Mouse (Mus musculus): ENCODE measurements around the gene Rcor1.

DNA sequence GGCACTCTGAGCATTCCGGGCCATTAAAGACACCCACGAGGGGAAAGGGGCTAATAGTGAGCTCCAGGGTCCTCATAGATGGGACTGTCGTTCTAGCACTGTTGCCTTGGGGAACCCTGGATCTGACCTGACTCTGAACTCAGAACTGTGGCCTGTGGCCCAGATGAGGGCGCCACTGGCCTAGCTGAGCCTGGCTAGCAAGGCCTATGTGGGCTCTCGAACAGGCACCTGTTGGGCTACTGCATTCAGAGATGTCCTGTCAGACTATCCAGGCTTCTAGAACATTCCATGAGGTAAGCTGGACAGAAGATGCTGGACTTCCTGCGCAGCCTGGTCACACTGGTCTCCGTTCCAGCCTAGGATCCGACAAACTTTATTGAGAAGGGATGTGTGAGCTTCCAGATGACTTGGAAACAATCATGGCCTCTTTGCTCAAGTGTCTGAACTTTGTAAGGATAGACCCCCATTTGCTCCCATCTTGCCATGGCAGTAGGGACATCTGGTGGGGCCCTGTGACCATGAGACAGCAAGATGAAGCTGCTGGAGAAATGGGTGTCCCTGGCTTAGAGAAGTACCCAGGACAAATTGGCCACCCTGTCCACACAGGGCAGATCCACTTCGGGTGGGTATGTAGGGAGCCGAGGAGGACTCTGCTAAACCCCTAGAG, 126.1 kb downstream of the Rcor1 start:
- TF ChIP-seq HCFC1 (IDR thresholded peaks at IDR 0.05; ENCODE audit: borderline replicate concordance, insufficient read depth, low read length) (no peak), ZNF384 (IDR thresholded peaks at IDR 0.05; ENCODE audit: low read depth, low read length) (no peak)

Data from ES-E14 (cell line).